Mouse (Mus musculus) CH12.LX (cell line): ENCODE results near the gene Cmss1. TPM values are rescaled to one million over a fixed set of nuclear protein-coding genes. Genes with fewer than 3 reads are reported as not detected.

Source experiments
- DNase-seq: peaks from one replicate; pipeline ENCODE4 v3.0.0-alpha.2; 2013; ENCODE audit errors: extremely low read depth
- H3K27ac ChIP-seq: 2 replicates; pipeline ENCODE4 v1.5.1; 2012; ENCODE audit warnings: low read depth, mild to moderate bottlenecking, control low read depth, moderate library complexity; ENCODE audit not compliant: insufficient read depth
- H3K27me3 ChIP-seq: replicated peaks from 2 replicates; pipeline ENCODE3; 2012; ENCODE audit warnings: inconsistent platforms
- H3K36me3 ChIP-seq, 2 experiments: replicated peaks in 1 of 2; 2 replicates each; pipeline versions ENCODE3 to v1.6.1; 2012; ENCODE audit warnings: inconsistent platforms in 1 of 2, low read length in 1 of 2, mild to moderate bottlenecking in 1 of 2, mixed read lengths in 1 of 2, moderate library complexity in 1 of 2; ENCODE audit not compliant: control insufficient read depth in 1 of 2, insufficient read depth in 1 of 2
- H3K4me1 ChIP-seq, 2 experiments: 2 replicates each; pipeline ENCODE4 v1.6.1; 2012; ENCODE audit warnings: inconsistent platforms in 1 of 2, moderate library complexity in 1 of 2; ENCODE audit not compliant: insufficient read depth in 2 of 2, control insufficient read depth in 1 of 2
- H3K4me2 ChIP-seq: 2 replicates; pipeline ENCODE4 v1.6.1; 2012; ENCODE audit warnings: low read depth, mild to moderate bottlenecking, control low read depth; ENCODE audit not compliant: poor library complexity, insufficient read depth, severe bottlenecking
- H3K4me3 ChIP-seq, 3 experiments: fragments of 150-350 bp in 1 of 3; sonication (generic) in 1 of 3; replicated peaks in 1 of 3; 2 replicates each; pipeline versions ENCODE3 to v1.5.1; 2011 to 2012; ENCODE audit warnings: low read depth in 2 of 3, low read length in 2 of 3, mild to moderate bottlenecking in 2 of 3, moderate library complexity in 2 of 3, control low read depth in 1 of 3, improper control_type of control experiment in 1 of 3, inconsistent platforms in 1 of 3, mixed read lengths in 1 of 3; ENCODE audit not compliant: poor library complexity in 1 of 3
- H3K79me2 ChIP-seq: replicated peaks from 2 replicates; pipeline ENCODE4 v1.6.1; 2012; ENCODE audit warnings: mild to moderate bottlenecking, moderate library complexity; ENCODE audit not compliant: control insufficient read depth, poor library complexity, insufficient read depth, severe bottlenecking; ENCODE audit errors: extremely low read depth
- H3K9ac ChIP-seq: 2 replicates; pipeline ENCODE4 v1.6.1; 2012; ENCODE audit warnings: low read depth, mild to moderate bottlenecking, control low read depth, moderate library complexity; ENCODE audit not compliant: insufficient read depth
- H3K9me3 ChIP-seq: replicated peaks from 2 replicates; pipeline ENCODE3; 2012; ENCODE audit warnings: low read length, inconsistent platforms, mixed read lengths
- CHD1 ChIP-seq: IDR thresholded peaks from 2 replicates; pipeline ENCODE4 v1.6.1; 2012; ENCODE audit warnings: low read depth, low read length, improper control_type of control experiment, inconsistent platforms
- CHD2 ChIP-seq: IDR thresholded peaks from 2 replicates; pipeline ENCODE4 v1.6.1; 2011; ENCODE audit warnings: low read length, improper control_type of control experiment
- CTCF ChIP-seq, 2 experiments: IDR thresholded peaks in 1 of 2; conservative IDR thresholded peaks in 1 of 2; 2 replicates each; pipeline ENCODE4 v1.5.1; 2011 to 2012; ENCODE audit warnings: low read depth in 2 of 2, low read length in 2 of 2, improper control_type of control experiment in 1 of 2, inconsistent platforms in 1 of 2, mild to moderate bottlenecking in 1 of 2, moderate library complexity in 1 of 2
- EP300 ChIP-seq: IDR thresholded peaks from 2 replicates; pipeline ENCODE4 v1.6.1; 2011; ENCODE audit warnings: low read length, improper control_type of control experiment
- ETS1 ChIP-seq: conservative IDR thresholded peaks from 2 replicates; pipeline ENCODE4 v1.6.1; 2012; ENCODE audit warnings: low read depth, mild to moderate bottlenecking, inconsistent platforms, low read length, improper control_type of control experiment, moderate library complexity
- GABPA ChIP-seq: IDR thresholded peaks from 2 replicates; pipeline ENCODE4 v1.6.1; 2012; ENCODE audit warnings: low read depth, low read length, improper control_type of control experiment, inconsistent platforms; ENCODE audit not compliant: insufficient replicate concordance
- HCFC1 ChIP-seq: IDR thresholded peaks from 2 replicates; pipeline ENCODE4 v1.6.1; 2012; ENCODE audit warnings: low read depth, mild to moderate bottlenecking, inconsistent platforms, low read length, improper control_type of control experiment
- IRF4 ChIP-seq: IDR thresholded peaks from 2 replicates; pipeline ENCODE4 v1.6.1; 2014; ENCODE audit warnings: low read depth, mild to moderate bottlenecking, inconsistent platforms, low read length, improper control_type of control experiment
- JUN ChIP-seq: IDR thresholded peaks from 2 replicates; pipeline ENCODE4 v1.6.1; 2011; ENCODE audit warnings: low read depth, mild to moderate bottlenecking, low read length, improper control_type of control experiment, moderate library complexity; ENCODE audit not compliant: insufficient read depth
- JUND ChIP-seq: conservative IDR thresholded peaks from 2 replicates; pipeline ENCODE4 v1.6.1; 2011; ENCODE audit warnings: low read depth, low read length, improper control_type of control experiment
- KAT2A ChIP-seq: IDR thresholded peaks from 2 replicates; pipeline ENCODE4 v1.6.1; 2012; ENCODE audit warnings: low read length, improper control_type of control experiment, inconsistent platforms; ENCODE audit not compliant: insufficient replicate concordance
- MAX ChIP-seq: IDR thresholded peaks from 2 replicates; pipeline ENCODE4 v1.6.1; 2011; ENCODE audit warnings: low read length, improper control_type of control experiment
- MEF2A ChIP-seq: IDR thresholded peaks from 2 replicates; pipeline ENCODE4 v1.6.1; 2014; ENCODE audit warnings: low read depth, mild to moderate bottlenecking, inconsistent platforms, low read length, improper control_type of control experiment, borderline replicate concordance
- MYC ChIP-seq: IDR thresholded peaks from 2 replicates; pipeline ENCODE4 v1.6.1; 2011; ENCODE audit warnings: low read depth, mild to moderate bottlenecking, improper control_type of control experiment, low read length
- NRF1 ChIP-seq: IDR thresholded peaks from 2 replicates; pipeline ENCODE4 v1.6.1; 2014; ENCODE audit warnings: low read depth, mild to moderate bottlenecking, inconsistent platforms, low read length, improper control_type of control experiment, moderate library complexity
- RAD21 ChIP-seq: IDR thresholded peaks from 2 replicates; pipeline ENCODE4 v1.6.1; 2011; ENCODE audit warnings: low read depth, mild to moderate bottlenecking, low read length, improper control_type of control experiment, moderate library complexity
- TBP ChIP-seq: conservative IDR thresholded peaks from 2 replicates; pipeline ENCODE4 v1.6.1; 2011; ENCODE audit warnings: low read depth, low read length, improper control_type of control experiment
- TCF12 ChIP-seq: IDR thresholded peaks from 2 replicates; pipeline ENCODE4 v1.6.1; 2014; ENCODE audit warnings: low read depth, mild to moderate bottlenecking, inconsistent platforms, low read length, improper control_type of control experiment
- UBTF ChIP-seq: IDR thresholded peaks from 2 replicates; pipeline ENCODE4 v1.6.1; 2012; ENCODE audit warnings: low read depth, mild to moderate bottlenecking, inconsistent platforms, low read length, improper control_type of control experiment, moderate library complexity
- USF1 ChIP-seq: IDR thresholded peaks from 2 replicates; pipeline ENCODE4 v1.6.1; 2014; ENCODE audit warnings: low read depth, mild to moderate bottlenecking, inconsistent platforms, low read length, improper control_type of control experiment
- ZMIZ1 ChIP-seq: IDR thresholded peaks from 2 replicates; pipeline ENCODE4 v1.6.1; 2012; ENCODE audit warnings: low read depth, mild to moderate bottlenecking, inconsistent platforms, low read length, improper control_type of control experiment
- ZNF384 ChIP-seq: IDR thresholded peaks from 2 replicates; pipeline ENCODE4 v1.6.1; 2012; ENCODE audit warnings: low read depth, low read length, improper control_type of control experiment, inconsistent platforms
- dilution Hi-C: fragments of 300-500 bp; cut with MboI; formaldehyde crosslinking; loops from 2 replicates; pipeline ENCODE4 v1.14.3; 2020; ENCODE audit warnings: low sequenced_read_pairs; ENCODE audit not compliant: extremely low pct_unique_long_range_greater_than_20kb, extremely low pct_ligation_motif_present
- in situ Hi-C: fragments of 300-500 bp; cut with MboI; formaldehyde crosslinking; loops from 3 replicates; pipeline ENCODE4 v1.14.3; 2019; ENCODE audit warnings: low sequenced_read_pairs, low pct_ligation_motif_present, low pct_unique_long_range_greater_than_20kb, mixed read lengths
- polyA plus RNA-seq: library from polyadenylated mRNA; unstranded; fragments of >175 nt; gene quantifications from 2 replicates; pipeline ENCODE4 v1.2.1, GENCODE M21; 2012; ENCODE audit warnings: low read depth; ENCODE audit not compliant: insufficient read length
- total RNA-seq, 2 experiments: library from RNA; depleted of rRNA; stranded (reverse); fragments of 300-350 nt in 1 of 2; fragments of >200 nt in 1 of 2; gene quantifications; 2 replicates each; pipeline ENCODE4 v1.2.3; 2012 to 2014

Cmss1 gene
- total and polyA plus RNA-seq, 3 experiments = 94.7 to 107 (median 103) TPM

DNA sequence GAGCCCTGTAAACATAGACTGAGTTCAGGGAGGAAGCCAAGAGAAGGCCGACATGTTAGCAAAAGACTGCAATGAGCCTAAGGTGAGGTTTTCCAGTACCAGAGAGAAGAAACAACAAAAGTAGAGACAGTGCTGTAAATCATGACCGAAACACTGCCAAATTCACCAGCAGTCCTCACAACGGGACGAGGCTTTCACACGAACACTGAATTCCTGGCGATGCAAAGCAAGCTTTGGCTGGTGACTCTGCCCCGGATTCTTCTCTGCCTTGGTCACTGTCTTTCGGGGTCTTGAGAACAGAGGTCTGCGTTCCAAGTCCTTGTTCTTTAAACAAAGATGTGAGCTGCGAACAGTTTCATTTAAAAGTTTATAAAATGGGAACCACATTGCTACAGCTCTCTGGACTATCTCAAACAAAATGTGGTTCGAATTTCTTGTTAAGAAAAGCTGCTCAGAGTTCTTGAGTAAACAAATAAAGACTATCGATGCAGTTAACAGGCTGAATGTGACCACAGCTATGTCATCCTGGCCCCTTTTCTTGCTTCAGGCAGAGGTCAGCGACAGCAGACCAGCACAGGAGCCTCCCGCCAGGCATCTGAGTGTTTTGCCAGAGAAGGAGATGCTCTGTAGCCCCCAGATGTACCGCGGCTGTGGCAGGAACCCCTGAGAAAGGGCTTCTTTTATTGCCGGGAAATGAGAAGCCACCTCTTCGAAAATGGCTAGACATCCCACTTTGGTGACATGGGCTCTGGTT, 239.5 kb downstream of the Cmss1 start:
- in situ Hi-C loops = no loop called here
- H3K9ac ChIP-seq = no peak overlapping the region
- no peak for DNase-seq

GRCm38 (mm10) chr16:57366141-57366540, 240.5 kb downstream of the Cmss1 start:
- Histone ChIP-seq H3K27ac (no peak overlapping the region), H3K9ac (no peak overlapping the region), H3K27me3 (no peaks in the 10 kb centered on the region), H3K4me2 (no peak overlapping the region), H3K36me3 (peaks cover 0 to 2% of the 10 kb centered on the region in 2 experiments), H3K9me3 (no peaks in the 10 kb centered on the region), H3K4me1 (peaks cover 0 to 5% of the 10 kb centered on the region in 2 experiments; a peak in 3 of 4 replicates), H3K4me3 (no peak overlapping the region), H3K79me2 (no peaks in the 10 kb centered on the region)
- in situ Hi-C loops (no loop called here), dilution Hi-C loops (no loop called here)
- no peak for TF ChIP-seq GABPA
- no peak for TF ChIP-seq MYC
- no peak for TF ChIP-seq JUND
- TF ChIP-seq MEF2A = no peak
- DNase-seq = no peak

More for the DNA sequence above, 239.5 kb downstream of the Cmss1 start:
- no peaks in the 10 kb centered on the region for H3K79me2 ChIP-seq
- H3K36me3 ChIP-seq = peaks cover 0 to 2% of the 10 kb centered on the region in 2 experiments
- no peaks in the 10 kb centered on the region for H3K27me3 ChIP-seq
- peaks cover 0 to 5% of the 10 kb centered on the region in 2 experiments; a peak in 3 of 4 replicates for H3K4me1 ChIP-seq
- no peak overlapping the region for H3K4me3 ChIP-seq
- no peak overlapping the region for H3K27ac ChIP-seq
- no peak overlapping the region for H3K4me2 ChIP-seq
- H3K9me3 ChIP-seq = no peaks in the 10 kb centered on the region
- no peak for TF ChIP-seq NRF1
- TF ChIP-seq ZNF384 = no peak
- TF ChIP-seq HCFC1 = no peak
- no peak for TF ChIP-seq RAD21
- TF ChIP-seq CTCF (conservative IDR thresholded peaks at IDR 0.05 in 1 of 2, IDR thresholded peaks at IDR 0.05 in 1 of 2; ENCODE audit: low read depth in 2 of 2, low read length in 2 of 2) = no peak
- TF ChIP-seq JUN = no peak
- TF ChIP-seq MAX = no peak
- no peak for TF ChIP-seq UBTF
- no peak for TF ChIP-seq TBP
- TF ChIP-seq TCF12 = no peak
- no peak for TF ChIP-seq IRF4
- TF ChIP-seq ETS1 = no peak
- no peak for TF ChIP-seq CHD1
- TF ChIP-seq EP300 = no peak
- no peak for TF ChIP-seq KAT2A
- no peak for TF ChIP-seq CHD2
- no peak for TF ChIP-seq ZMIZ1
- no peak for TF ChIP-seq USF1
- TF ChIP-seq, all 38 proteins: peak for 0
- dilution Hi-C loops = no loop called here
